Mouse (Mus musculus) spleen, postnatal 4 days (tissue): ENCODE data around the gene Pdk4.

ENCODE experiments used
- DNase-seq, 2 experiments: peaks; one replicate each; pipeline ENCODE4 v3.0.0; 2022; ENCODE audit warnings: low spot score in 2 of 2

The Pdk4 gene

GRCm38 (mm10) chr6:5495961-5496853 is at the start of gene Pdk4:
Pdk4 (minus strand) TSS chr6:5496309.
- DNase-seq: peak; percentile 22 to 62

GRCm38 (mm10) chr6:5537855-5538365 is 41.8 kb upstream of the Pdk4 start:
- DNase-seq: no peak

GRCm38 (mm10) chr6:5535754-5536153 is 39.6 kb upstream of the Pdk4 start:
- DNase-seq: no peak

GRCm38 (mm10) chr6:5517091-5517490 is 21.0 kb upstream of the Pdk4 start:
- DNase-seq: no peak

GRCm38 (mm10) chr6:5509757-5510156 is 13.6 kb upstream of the Pdk4 start:
- peak in 1 of 2 experiments; percentile 31 for DNase-seq

GRCm38 (mm10) chr6:5509303-5509702 is 13.2 kb upstream of the Pdk4 start:
- no peak for DNase-seq

- DNase-seq: no peak
These were observed 11.7 kb upstream of the Pdk4 start for GRCm38 (mm10) chr6:5507821-5508220.

GRCm38 (mm10) chr6:5506271-5506670 is 10.2 kb upstream of the Pdk4 start:
- peak in 1 of 2 experiments; percentile 26 for DNase-seq

GRCm38 (mm10) chr6:5502810-5503209 is 6.7 kb upstream of the Pdk4 start:
- no peak for DNase-seq

- DNase-seq: peak in 1 of 2 experiments; percentile 8
These were observed 5.4 kb upstream of the Pdk4 start for GRCm38 (mm10) chr6:5501551-5501950.

GRCm38 (mm10) chr6:5498740-5499139 is 2.6 kb upstream of the Pdk4 start:
- DNase-seq: peak in 1 of 2 experiments; percentile 30

GRCm38 (mm10) chr6:5496854-5497235 is 736 bp upstream of the Pdk4 start:
- DNase-seq: no peak

GRCm38 (mm10) chr6:5485028-5485427 is 11.1 kb downstream of the Pdk4 start:
- no peak for DNase-seq

- no peak for DNase-seq
These were observed 13.8 kb downstream of the Pdk4 start for GRCm38 (mm10) chr6:5482270-5482783.

GRCm38 (mm10) chr6:5481066-5481465 is 15.0 kb downstream of the Pdk4 start:
- no peak for DNase-seq

GRCm38 (mm10) chr6:5474021-5474420 is 22.1 kb downstream of the Pdk4 start:
- DNase-seq: no peak

- DNase-seq: no peak
These were observed 23.4 kb downstream of the Pdk4 start for GRCm38 (mm10) chr6:5472692-5473091.

- DNase-seq: no peak
These were observed 25.4 kb downstream of the Pdk4 start for GRCm38 (mm10) chr6:5470480-5471318.

GRCm38 (mm10) chr6:5455836-5456235 is 40.3 kb downstream of the Pdk4 start:
- no peak for DNase-seq

GRCm38 (mm10) chr6:5449878-5450277 is 46.2 kb downstream of the Pdk4 start:
- DNase-seq: no peak

- no peak for DNase-seq
These were observed 47.7 kb downstream of the Pdk4 start for GRCm38 (mm10) chr6:5448396-5448795.

GRCm38 (mm10) chr6:5447546-5447945 is 48.6 kb downstream of the Pdk4 start:
- no peak for DNase-seq
